Mouse (Mus musculus): ENCODE results near the gene A430033K04Rik.

- TF ChIP-seq CTCF (IDR thresholded peaks at IDR 0.05; ENCODE audit: extremely low read depth, insufficient read depth, insufficient read length, insufficient replicate concordance) (peak; percentile 28; the same call in 1 of the 2 replicates), POLR2A (IDR thresholded peaks at IDR 0.05; ENCODE audit: low read depth, low read length) (peak; percentile 89)
Measured at GRCm38 (mm10) chr5:138619211-138620128, 3.2 kb upstream of the A430033K04Rik start, which contains the start of gene Zfp68.

Data from spleen, adult 2 months (tissue).